13 mouse cellular contexts compared by ENCODE assay signal in the genomic region with DNA sequence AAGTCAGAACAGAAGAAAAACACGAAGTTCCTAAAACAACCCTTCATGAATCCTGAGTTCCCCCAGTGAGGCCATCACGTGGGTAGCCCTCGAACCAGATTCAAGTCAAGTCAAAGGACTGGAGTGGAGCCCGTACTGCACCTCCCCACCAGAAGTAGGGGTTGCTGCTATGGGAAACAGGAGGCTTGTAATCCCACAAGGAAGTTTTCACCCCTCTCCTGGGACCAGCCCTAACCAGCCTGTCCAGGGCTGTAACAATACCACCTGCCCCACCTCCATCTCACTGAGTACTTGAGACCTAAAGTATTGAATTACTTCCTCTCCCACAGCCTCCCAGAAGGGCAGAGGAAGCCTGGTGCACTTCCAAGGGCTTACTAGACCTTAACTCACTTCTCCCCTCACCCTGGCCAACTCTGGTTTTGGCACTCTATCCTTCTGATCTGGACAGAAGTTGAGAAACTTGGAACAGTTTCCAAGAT. TPM values are rescaled to one million over a fixed set of nuclear protein-coding genes. Genes with fewer than 3 reads are reported as not detected.
A peak's percentile ranks its signal among the peaks of the same experiment; 100 is the strongest.
DNase-seq lines count a peak whose midpoint lies in the region; ATAC-seq and TF ChIP-seq lines count a peak whose summit lies in the region.
"Had no signal": no experiment of that assay in that cellular context is flagged by ENCODE, and none has a peak within 500 bp of the region (broad histone marks: within the 10 kb centered on the region; RNA-seq: fewer than 3 reads in every experiment).

No protein-coding gene starts in this region.

- H3K36me3 ChIP-seq in heart, embryonic 10.5 days = no peaks in the 10 kb centered on the region
- H3K36me3 ChIP-seq in kidney, postnatal 0 days (ENCODE audit: insufficient read depth, low read length) = no peaks in the 10 kb centered on the region
- H3K36me3 ChIP-seq: hindbrain, embryonic 12.5 days; stomach, embryonic 15.5 days had no signal

- no peak; the same call in 1 of the 2 replicates for ATAC-seq in kidney, postnatal 0 days (replicated peaks; ENCODE audit: low FRiP score, low read depth)
- no peak for ATAC-seq in cerebellum, adult (ENCODE audit: insufficient number of reproducible peaks, low FRiP score, low TSS enrichment)

- no peaks in the 10 kb centered on the region for H3K9me3 ChIP-seq in heart, embryonic 10.5 days
- H3K9me3 ChIP-seq in kidney, postnatal 0 days (replicated peaks; ENCODE audit: low read length) = no peaks in the 10 kb centered on the region
- H3K9me3 ChIP-seq: hindbrain, embryonic 12.5 days; stomach, embryonic 15.5 days had no signal

- peak; percentile 30 to 41 for DNase-seq in heart, adult 9 months (ENCODE audit: low spot score in 2 of 2)
- DNase-seq in heart, embryonic 10.5 days (ENCODE audit: low spot score) = no peak
- DNase-seq in adrenal gland, postnatal 14 days = peak; percentile 72
- DNase-seq in kidney, postnatal 0 days (ENCODE audit: low spot score) = peak; percentile 40
- peak; percentile 54 for DNase-seq in ovary, adult 18-20 months (ENCODE audit: low spot score)
- DNase-seq in layer of hippocampus, adult 11-12 months (ENCODE audit: low spot score) = no peak
- no peak for DNase-seq in frontal cortex, adult 2 months (ENCODE audit: extremely low spot score in 1 of 2, low spot score in 1 of 2)

- no peak overlapping the region for H3K27ac ChIP-seq in heart, embryonic 10.5 days
- H3K27ac ChIP-seq in kidney, postnatal 0 days = no peak overlapping the region
- H3K27ac ChIP-seq: hindbrain, embryonic 12.5 days; stomach, embryonic 15.5 days had no signal

- TF ChIP-seq CTCF in kidney, postnatal 0 days (IDR thresholded peaks at IDR 0.05; ENCODE audit: low read depth) = no peak

- H3K4me3 ChIP-seq in heart, embryonic 10.5 days = no peak overlapping the region
- no peak overlapping the region for H3K4me3 ChIP-seq in kidney, postnatal 0 days (replicated peaks; ENCODE audit: low read depth, low read length)
- H3K4me3 ChIP-seq: hindbrain, embryonic 12.5 days; stomach, embryonic 15.5 days had no signal

- H3K4me1 ChIP-seq in heart, embryonic 10.5 days = no peaks in the 10 kb centered on the region
- no peaks in the 10 kb centered on the region for H3K4me1 ChIP-seq in kidney, postnatal 0 days (replicated peaks; ENCODE audit: insufficient read depth, low read length)
- H3K4me1 ChIP-seq: hindbrain, embryonic 12.5 days; stomach, embryonic 15.5 days had no signal

- no peaks in the 10 kb centered on the region for H3K27me3 ChIP-seq in heart, embryonic 10.5 days (ENCODE audit: insufficient read depth, poor library complexity, severe bottlenecking)
- H3K27me3 ChIP-seq in kidney, postnatal 0 days (ENCODE audit: insufficient read depth, low read length) = no peaks in the 10 kb centered on the region
- H3K27me3 ChIP-seq: hindbrain, embryonic 12.5 days; stomach, embryonic 15.5 days had no signal

- no peak overlapping the region for H3K4me2 ChIP-seq in kidney, postnatal 0 days (ENCODE audit: low read length)
- H3K4me2 ChIP-seq: hindbrain, embryonic 12.5 days; stomach, embryonic 15.5 days had no signal

- H3K9ac ChIP-seq in kidney, postnatal 0 days (ENCODE audit: low read depth, low read length) = no peak overlapping the region
- H3K9ac ChIP-seq: hindbrain, embryonic 12.5 days; stomach, embryonic 15.5 days had no signal

- 68% methylated on average over 4 of the region's 4 CpGs for WGBS in heart, embryonic 10.5 days
- WGBS in kidney, postnatal 0 days = 57% methylated on average over 4 of the region's 4 CpGs

RNA-seq across cellular contexts. Expression of a gene that starts 1.6 kb away (rescaled TPM):
- polyA plus RNA-seq in heart, embryonic 10.5 days (2016; fragmentation: Nextera tagmentation; extraction: Ambion mirVana) = not detected in 2 replicates
- 733 and 877 TPM in 2 replicates for total RNA-seq in adrenal gland, postnatal 14 days (2021)
- polyA plus RNA-seq in kidney, postnatal 0 days (2015; fragmentation: Nextera tagmentation; extraction: Ambion mirVana) = 0.29 TPM in 1 of 2 replicates, not detected in the other
- polyA plus RNA-seq in frontal cortex, adult 2 months (2012; rRNA removed) = 1.2 and 3.7 TPM in 2 replicates
- total RNA-seq: CH12.LX; left cerebral cortex, adult 18-20 months had no signal
- polyA plus RNA-seq: embryonic facial prominence, embryonic 11.5 days; hindbrain, embryonic 12.5 days had no signal

RNA-seq across cellular contexts. Expression of a gene that starts 35.4 kb away (rescaled TPM):
- 0.11 TPM in 1 of 2 replicates, not detected in the other for polyA plus RNA-seq in heart, embryonic 10.5 days (2016; fragmentation: Nextera tagmentation; extraction: Ambion mirVana)
- total RNA-seq in adrenal gland, postnatal 14 days (2021) = not detected in 2 replicates
- not detected in 2 replicates for polyA plus RNA-seq in kidney, postnatal 0 days (2015; fragmentation: Nextera tagmentation; extraction: Ambion mirVana)
- polyA plus RNA-seq in frontal cortex, adult 2 months (2012; rRNA removed) = not detected in 2 replicates
- total RNA-seq: CH12.LX; left cerebral cortex, adult 18-20 months had no signal
- polyA plus RNA-seq: embryonic facial prominence, embryonic 11.5 days; stomach, embryonic 15.5 days had no signal

RNA-seq across cellular contexts. Expression of a gene that starts 48.5 kb away (rescaled TPM):
- 66.5 and 73.0 TPM in 2 replicates for polyA plus RNA-seq in heart, embryonic 10.5 days (2016; fragmentation: Nextera tagmentation; extraction: Ambion mirVana)
- 83.9 and 92.9 TPM in 2 replicates for total RNA-seq in adrenal gland, postnatal 14 days (2021)
- 64.4 and 65.4 TPM in 2 replicates for polyA plus RNA-seq in kidney, postnatal 0 days (2015; fragmentation: Nextera tagmentation; extraction: Ambion mirVana)
- 96.1 and 102 TPM in 2 replicates for polyA plus RNA-seq in frontal cortex, adult 2 months (2012; rRNA removed)

Comparison
In these comparisons a context has a peak if more than half of its experiments do, and no peak if none do; other contexts are left out.
1. DNase-seq: peak in heart, adult 9 months (2 of 2), adrenal gland, postnatal 14 days (single experiment), kidney, postnatal 0 days (single experiment) and ovary, adult 18-20 months (single experiment); none in heart, embryonic 10.5 days (single experiment), layer of hippocampus, adult 11-12 months (single experiment) and frontal cortex, adult 2 months (0 of 2).